Mouse (Mus musculus): ENCODE results near the gene Tmem63a.

DNA sequence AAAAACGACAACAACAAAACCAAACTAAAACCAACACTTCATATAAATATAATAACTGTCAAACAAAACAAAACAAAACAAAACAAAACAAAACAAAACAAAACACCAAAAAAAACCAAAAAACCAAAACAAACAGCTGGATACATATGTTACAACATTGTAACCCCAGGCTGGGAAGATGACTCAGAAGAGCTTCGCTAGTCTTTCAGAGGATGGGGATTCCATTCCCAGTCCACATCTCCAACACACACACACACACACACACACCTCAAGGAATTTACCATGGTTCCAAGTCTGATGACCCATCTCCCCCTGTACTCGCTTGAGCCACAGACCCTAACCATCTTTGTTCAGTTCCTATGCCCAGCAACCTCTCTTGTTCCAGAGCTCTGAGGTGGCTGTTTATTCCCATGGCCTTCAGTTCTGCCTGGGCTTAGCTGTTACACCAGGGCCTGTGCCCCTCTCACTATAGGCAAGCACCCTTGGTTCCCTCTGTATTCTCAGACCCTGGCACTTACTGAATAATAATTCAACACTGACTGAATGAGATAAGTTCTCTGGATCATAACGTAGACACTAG lies 67.0 kb downstream of the Tmem63a start:
- no peak for TF ChIP-seq CTCF (IDR thresholded peaks at IDR 0.05)
- no peak for TF ChIP-seq EP300 (IDR thresholded peaks at IDR 0.05)
